Mouse (Mus musculus) MEL (cell line): Measurements from ENCODE around the gene Mmp13. TPM values are rescaled to one million over a fixed set of nuclear protein-coding genes. Genes with fewer than 3 reads are reported as not detected.
A peak's percentile ranks its signal among the peaks of the same experiment; 100 is the strongest.

Source experiments
- DNase-seq: peaks from one replicate; pipeline ENCODE4 v3.0.0; 2011; ENCODE audit warnings: low read depth, low spot score
- H3K27ac ChIP-seq: 2 replicates; pipeline ENCODE4 v1.5.1; 2012; ENCODE audit warnings: low read depth, mild to moderate bottlenecking, control low read depth, low read length, moderate library complexity; ENCODE audit not compliant: control insufficient read depth
- H3K27me3 ChIP-seq, 2 experiments: fragments of 150-350 bp in 1 of 2; sonication (generic) in 1 of 2; 2 replicates each; pipeline ENCODE4 v1.6.1; 2012; ENCODE audit warnings: low read length in 2 of 2, mild to moderate bottlenecking in 2 of 2, improper control_type of control experiment in 1 of 2, moderate library complexity in 1 of 2; ENCODE audit not compliant: insufficient read depth in 2 of 2, control insufficient read depth in 1 of 2
- H3K36me3 ChIP-seq, 2 experiments: 2 replicates each; pipeline ENCODE4 v1.6.1; 2012 to 2014; ENCODE audit warnings: low read length in 2 of 2, improper control_type of control experiment in 1 of 2, inconsistent platforms in 1 of 2, mild to moderate bottlenecking in 1 of 2; ENCODE audit not compliant: insufficient read depth in 2 of 2, control insufficient read depth in 1 of 2
- H3K4me1 ChIP-seq, 2 experiments: fragments of 150-350 bp in 1 of 2; sonication (generic) in 1 of 2; 2 replicates each; pipeline ENCODE4 v1.6.1; 2012; ENCODE audit warnings: low read length in 2 of 2, improper control_type of control experiment in 1 of 2, mild to moderate bottlenecking in 1 of 2; ENCODE audit not compliant: insufficient read depth in 2 of 2, control insufficient read depth in 1 of 2
- H3K4me3 ChIP-seq, 2 experiments: fragments of 150-350 bp in 1 of 2; sonication (generic) in 1 of 2; 2 replicates each; pipeline ENCODE4 v1.5.1; 2012; ENCODE audit warnings: low read depth in 2 of 2, low read length in 2 of 2, mild to moderate bottlenecking in 2 of 2, moderate library complexity in 2 of 2, control low read depth in 1 of 2, improper control_type of control experiment in 1 of 2; ENCODE audit not compliant: control insufficient read depth in 1 of 2, insufficient read depth in 1 of 2
- H3K79me2 ChIP-seq: 2 replicates; pipeline ENCODE4 v1.6.1; 2012; ENCODE audit warnings: mild to moderate bottlenecking, low read length, moderate library complexity; ENCODE audit not compliant: control insufficient read depth, poor library complexity, insufficient read depth
- H3K9ac ChIP-seq: 2 replicates; pipeline ENCODE4 v1.6.1; 2012; ENCODE audit warnings: low read depth, mild to moderate bottlenecking, control low read depth, low read length, moderate library complexity; ENCODE audit not compliant: control insufficient read depth, poor library complexity, severe bottlenecking
- H3K9me3 ChIP-seq: fragments of 150-350 bp; sonication (generic); replicated peaks from 2 replicates; pipeline ENCODE4 v1.6.1; 2012; ENCODE audit warnings: mild to moderate bottlenecking, low read length, improper control_type of control experiment, moderate library complexity; ENCODE audit not compliant: insufficient read depth
- BHLHE40 ChIP-seq: IDR thresholded peaks from 2 replicates; pipeline ENCODE4 v1.6.1; 2012; ENCODE audit warnings: low read depth, mild to moderate bottlenecking, inconsistent platforms, low read length, improper control_type of control experiment, borderline replicate concordance
- CTCF ChIP-seq, 3 experiments: IDR thresholded peaks in 2 of 3; conservative IDR thresholded peaks in 1 of 3; 2 replicates each; pipeline ENCODE4 v1.5.1; 2011 to 2012; ENCODE audit warnings: low read length in 3 of 3, low read depth in 2 of 3, mild to moderate bottlenecking in 2 of 3, improper control_type of control experiment in 1 of 3, inconsistent platforms in 1 of 3, mixed read lengths in 1 of 3, moderate library complexity in 1 of 3; ENCODE audit not compliant: control insufficient read depth in 1 of 3, insufficient read depth in 1 of 3, poor library complexity in 1 of 3, severe bottlenecking in 1 of 3
- E2F4 ChIP-seq: IDR thresholded peaks from 2 replicates; pipeline ENCODE4 v1.6.1; 2011; ENCODE audit warnings: low read depth, low read length, improper control_type of control experiment, borderline replicate concordance
- ELF1 ChIP-seq: IDR thresholded peaks from 2 replicates; pipeline ENCODE4 v1.6.1; 2014; ENCODE audit warnings: low read depth, mild to moderate bottlenecking, inconsistent platforms, low read length, improper control_type of control experiment, moderate library complexity
- GABPA ChIP-seq: IDR thresholded peaks from 2 replicates; pipeline ENCODE4 v1.6.1; 2012; ENCODE audit warnings: low read depth, mild to moderate bottlenecking, inconsistent platforms, low read length, improper control_type of control experiment, moderate library complexity
- GATA1 ChIP-seq: IDR thresholded peaks from 2 replicates; pipeline ENCODE4 v1.6.1; 2011; ENCODE audit warnings: low read depth, low read length, improper control_type of control experiment
- MAFK ChIP-seq: IDR thresholded peaks from 2 replicates; pipeline ENCODE4 v1.6.1; 2011; ENCODE audit warnings: low read depth, mild to moderate bottlenecking, low read length, improper control_type of control experiment, borderline replicate concordance
- MAX ChIP-seq: IDR thresholded peaks from 2 replicates; pipeline ENCODE4 v1.6.1; 2011; ENCODE audit warnings: low read length, improper control_type of control experiment
- MAZ ChIP-seq: IDR thresholded peaks from 2 replicates; pipeline ENCODE4 v1.6.1; 2012; ENCODE audit warnings: low read depth, mild to moderate bottlenecking, inconsistent platforms, low read length, improper control_type of control experiment
- MEF2A ChIP-seq: IDR thresholded peaks from 2 replicates; pipeline ENCODE4 v1.6.1; 2014; ENCODE audit warnings: low read depth, mild to moderate bottlenecking, inconsistent platforms, low read length, improper control_type of control experiment; ENCODE audit not compliant: poor library complexity, insufficient replicate concordance, severe bottlenecking; ENCODE audit errors: extremely low read depth
- MXI1 ChIP-seq: IDR thresholded peaks from 2 replicates; pipeline ENCODE4 v1.6.1; 2011; ENCODE audit warnings: mild to moderate bottlenecking, low read depth, low read length, improper control_type of control experiment
- NELFE ChIP-seq: IDR thresholded peaks from 2 replicates; pipeline ENCODE4 v1.6.1; 2011; ENCODE audit warnings: low read depth, low read length, improper control_type of control experiment
- POLR2A ChIP-seq, 2 experiments: IDR thresholded peaks; 2 replicates each; pipeline ENCODE4 v1.6.1; 2011 to 2012; ENCODE audit warnings: low read length in 2 of 2, mild to moderate bottlenecking in 2 of 2, control low read depth in 1 of 2, improper control_type of control experiment in 1 of 2, low read depth in 1 of 2, moderate library complexity in 1 of 2; ENCODE audit not compliant: control insufficient read depth in 1 of 2, insufficient read depth in 1 of 2, poor library complexity in 1 of 2
- POLR2AphosphoS5 ChIP-seq: IDR thresholded peaks from 2 replicates; pipeline ENCODE4 v1.6.1; 2012; ENCODE audit warnings: low read depth, borderline replicate concordance, mild to moderate bottlenecking, inconsistent platforms, low read length, moderate library complexity, mixed read lengths
- RAD21 ChIP-seq: IDR thresholded peaks from 2 replicates; pipeline ENCODE4 v1.6.1; 2011; ENCODE audit warnings: mild to moderate bottlenecking, low read depth, low read length, improper control_type of control experiment
- SIN3A ChIP-seq: IDR thresholded peaks from 2 replicates; pipeline ENCODE4 v1.6.1; 2012; ENCODE audit warnings: low read length, improper control_type of control experiment, inconsistent platforms
- TAL1 ChIP-seq: IDR thresholded peaks from 2 replicates; pipeline ENCODE4 v1.6.1; 2012; ENCODE audit warnings: mild to moderate bottlenecking, inconsistent platforms, low read length, moderate library complexity, mixed read lengths
- UBTF ChIP-seq: IDR thresholded peaks from 2 replicates; pipeline ENCODE4 v1.6.1; 2012; ENCODE audit warnings: low read depth, mild to moderate bottlenecking, inconsistent platforms, low read length, improper control_type of control experiment, moderate library complexity, borderline replicate concordance; ENCODE audit not compliant: insufficient read depth
- USF2 ChIP-seq, 2 experiments: IDR thresholded peaks; 2 replicates each; pipeline ENCODE4 v1.6.1; 2011 to 2012; ENCODE audit warnings: improper control_type of control experiment in 2 of 2, low read length in 2 of 2, borderline replicate concordance in 1 of 2, inconsistent platforms in 1 of 2, low read depth in 1 of 2, mild to moderate bottlenecking in 1 of 2; ENCODE audit not compliant: insufficient read depth in 1 of 2
- ZC3H11A ChIP-seq: IDR thresholded peaks from 2 replicates; pipeline ENCODE4 v1.6.1; 2012; ENCODE audit warnings: low read depth, mild to moderate bottlenecking, inconsistent platforms, low read length, improper control_type of control experiment
- ZMIZ1 ChIP-seq: IDR thresholded peaks from 2 replicates; pipeline ENCODE4 v1.6.1; 2012; ENCODE audit warnings: low read depth, mild to moderate bottlenecking, inconsistent platforms, low read length, improper control_type of control experiment, moderate library complexity
- polyA plus RNA-seq, 2 experiments: library from polyadenylated mRNA; stranded (reverse) in 1 of 2; unstranded in 1 of 2; fragments of >175 nt in 1 of 2; fragments of >200 nt in 1 of 2; gene quantifications; 2 replicates each; pipeline versions ENCODE4 v1.2.1 to v1.2.4; 2012; ENCODE audit warnings: low replicate concordance in 2 of 2, low read depth in 1 of 2; ENCODE audit not compliant: insufficient read length in 2 of 2, insufficient read depth in 1 of 2, missing spikeins in 1 of 2
- total RNA-seq: library from RNA; depleted of rRNA; stranded (reverse); fragments of 300-350 nt; gene quantifications from 2 replicates; pipeline ENCODE4 v1.2.3, GENCODE M21; 2012; rRNA removed

The Mmp13 gene
- total RNA-seq, result not detected in 2 replicates
- polyA plus RNA-seq, result not detected

- no peaks in the 10 kb centered on the region for H3K9me3 ChIP-seq
- H3K36me3 ChIP-seq, result no peaks in the 10 kb centered on the region
- H3K27me3 ChIP-seq, result peaks cover 1 to 2% of the 10 kb centered on the region in 2 experiments; a peak in 1 of 4 replicates
- no peak within 1 kb of the TSS for H3K9ac ChIP-seq
- no peak within 1 kb of the TSS for H3K4me3 ChIP-seq
- no peak within 1 kb of the TSS for H3K27ac ChIP-seq
- H3K79me2 ChIP-seq, result no peaks in the 10 kb centered on the region
- TF ChIP-seq UBTF (no peak), GABPA (no peak), NELFE (no peak), USF2 (IDR thresholded peaks at IDR 0.05; ENCODE audit: borderline replicate concordance in 1 of 2, insufficient read depth in 1 of 2, low read depth in 1 of 2, low read length in 2 of 2) (no peak), TAL1 (no peak), BHLHE40 (no peak), SIN3A (no peak), RAD21 (no peak), ZC3H11A (no peak), E2F4 (no peak), POLR2A (IDR thresholded peaks at IDR 0.05; ENCODE audit: control insufficient read depth in 1 of 2, insufficient read depth in 1 of 2, low read depth in 1 of 2, low read length in 2 of 2, poor library complexity in 1 of 2) (no peak), GATA1 (no peak), POLR2AphosphoS5 (no peak), MAFK (no peak), MXI1 (no peak), MAZ (no peak), ZMIZ1 (no peak), ELF1 (no peak), MEF2A (no peak), CTCF (IDR thresholded peaks at IDR 0.05 in 2 of 3, conservative IDR thresholded peaks at IDR 0.05 in 1 of 3; ENCODE audit: control insufficient read depth in 1 of 3, insufficient read depth in 1 of 3, low read depth in 2 of 3, low read length in 3 of 3, poor library complexity in 1 of 3, severe bottlenecking in 1 of 3) (no peak)
- DNase-seq, result no peak
- no peaks in the 10 kb centered on the region for H3K4me1 ChIP-seq
These were observed at the start of gene Mmp13 for GRCm38 (mm10) chr9:7272214-7272613. Gene Mmp13, plus strand, starts transcription at chr9:7272514.

- H3K27ac ChIP-seq, result no peak overlapping the region
- no peak for DNase-seq
- H3K9me3 ChIP-seq, result no peaks in the 10 kb centered on the region
- H3K79me2 ChIP-seq, result no peaks in the 10 kb centered on the region
- peak; percentile 93; the same call in 1 of the 2 replicates for TF ChIP-seq POLR2AphosphoS5
- TF ChIP-seq MAX, result no peak
- no peak overlapping the region for H3K4me3 ChIP-seq
- no peaks in the 10 kb centered on the region for H3K27me3 ChIP-seq
- no peaks in the 10 kb centered on the region for H3K4me1 ChIP-seq
- no peaks in the 10 kb centered on the region for H3K36me3 ChIP-seq
- H3K9ac ChIP-seq, result no peak overlapping the region
These were observed 33.7 kb upstream of the Mmp13 start for GRCm38 (mm10) chr9:7238619-7239018.
